Mouse (Mus musculus): Measurements from ENCODE around the gene Zzz3. TPM values are rescaled to one million over a fixed set of nuclear protein-coding genes. Genes with fewer than 3 reads are reported as not detected.
A peak's percentile ranks its signal among the peaks of the same experiment; 100 is the strongest.

Zzz3 gene
- polyA plus RNA-seq, 2 experiments: 7.8 to 17.0 TPM

- ATAC-seq (ENCODE audit: insufficient read depth) (no peak), DNase-seq (ENCODE audit: low read depth in 3 of 3, low spot score in 3 of 3) (no peak)
- H3K36me3 ChIP-seq (replicated peaks; ENCODE audit: control insufficient read depth, insufficient read depth, low read depth): peaks cover 29% of the 10 kb centered on the region
- TF ChIP-seq EP300 (IDR thresholded peaks at IDR 0.05; ENCODE audit: low read depth) (no peak), CTCF (IDR thresholded peaks at IDR 0.05; ENCODE audit: low read depth) (no peak)
- no peak overlapping the region for H3K4me2 ChIP-seq (ENCODE audit: low read depth)
- H3K9ac ChIP-seq (replicated peaks): no peak overlapping the region
- no peaks in the 10 kb centered on the region for H3K4me1 ChIP-seq (replicated peaks; ENCODE audit: control insufficient read depth in 2 of 2, insufficient read depth in 2 of 2, low read length in 1 of 2)
- H3K27me3 ChIP-seq (ENCODE audit: control insufficient read depth, insufficient read depth, low read length): no peaks in the 10 kb centered on the region
- no peaks in the 10 kb centered on the region for H3K9me3 ChIP-seq (ENCODE audit: control insufficient read depth, low read length)
- H3K27ac ChIP-seq: no peak overlapping the region
- 77% methylated on average over 11 of the region's 11 CpGs for WGBS (ENCODE audit: insufficient replicate concordance)
- no peak overlapping the region for H3K4me3 ChIP-seq (ENCODE audit: insufficient read depth in 1 of 2, low read depth in 2 of 2, low read length in 2 of 2)
These were observed 11.2 kb upstream of the Zzz3 start for GRCm38 (mm10) chr3:152384106-152384505.

- H3K36me3 ChIP-seq (replicated peaks; ENCODE audit: control insufficient read depth, insufficient read depth, low read depth): peaks cover 6% of the 10 kb centered on the region
- peaks cover 15 to 24% of the 10 kb centered on the region in 2 experiments; a peak in 3 of 4 replicates for H3K4me1 ChIP-seq (replicated peaks; ENCODE audit: control insufficient read depth in 2 of 2, insufficient read depth in 2 of 2, low read length in 1 of 2)
- DNase-seq (ENCODE audit: low read depth in 3 of 3, low spot score in 3 of 3) (peak; percentile 92 to 94 (median 94)), ATAC-seq (ENCODE audit: insufficient read depth) (peak; percentile 82)
- no peaks in the 10 kb centered on the region for H3K9me3 ChIP-seq (ENCODE audit: control insufficient read depth, low read length)
- peak overlapping the region; percentile 91 for H3K9ac ChIP-seq (replicated peaks)
- TF ChIP-seq CTCF (IDR thresholded peaks at IDR 0.05; ENCODE audit: low read depth): no peak
- peak; percentile 79 for TF ChIP-seq EP300 (IDR thresholded peaks at IDR 0.05; ENCODE audit: low read depth)
- H3K27me3 ChIP-seq (ENCODE audit: control insufficient read depth, insufficient read depth, low read length): no peaks in the 10 kb centered on the region
- H3K27ac ChIP-seq: peak overlapping the region; percentile 92
- peak overlapping the region; percentile 79 to 81 for H3K4me3 ChIP-seq (ENCODE audit: insufficient read depth in 1 of 2, low read depth in 2 of 2, low read length in 2 of 2)
- WGBS (ENCODE audit: insufficient replicate concordance): under 1% methylated on average over 83 of the region's 102 CpGs
- peak overlapping the region; percentile 87 for H3K4me2 ChIP-seq (ENCODE audit: low read depth)
These were observed 1.2 kb downstream of the Zzz3 start for GRCm38 (mm10) chr3:152396278-152396987.

- no peaks in the 10 kb centered on the region for H3K27me3 ChIP-seq (ENCODE audit: control insufficient read depth, insufficient read depth, low read length)
- H3K9me3 ChIP-seq (ENCODE audit: control insufficient read depth, low read length): no peaks in the 10 kb centered on the region
- peak overlapping the region; percentile 92 for H3K27ac ChIP-seq
- H3K4me3 ChIP-seq (ENCODE audit: insufficient read depth in 1 of 2, low read depth in 2 of 2, low read length in 2 of 2): peak overlapping the region; percentile 79 to 81
- peak overlapping the region; percentile 87 for H3K4me2 ChIP-seq (ENCODE audit: low read depth)
- ATAC-seq (ENCODE audit: insufficient read depth) (no peak), DNase-seq (ENCODE audit: low read depth in 3 of 3, low spot score in 3 of 3) (peak in 2 of 3 experiments; percentile 14 to 41)
- peaks cover 6% of the 10 kb centered on the region for H3K36me3 ChIP-seq (replicated peaks; ENCODE audit: control insufficient read depth, insufficient read depth, low read depth)
- peaks cover 18 to 29% of the 10 kb centered on the region in 2 experiments for H3K4me1 ChIP-seq (replicated peaks; ENCODE audit: control insufficient read depth in 2 of 2, insufficient read depth in 2 of 2, low read length in 1 of 2)
- WGBS (ENCODE audit: insufficient replicate concordance): under 1% methylated on average over 10 of the region's 10 CpGs
- TF ChIP-seq CTCF (IDR thresholded peaks at IDR 0.05; ENCODE audit: low read depth): no peak
- peak overlapping the region; percentile 91 for H3K9ac ChIP-seq (replicated peaks)
These were observed 1.7 kb downstream of the Zzz3 start for GRCm38 (mm10) chr3:152396988-152397314.

GRCm38 (mm10) chr3:152397335-152397940 lies 2.2 kb downstream of the Zzz3 start:
- peaks cover 6% of the 10 kb centered on the region for H3K36me3 ChIP-seq (replicated peaks; ENCODE audit: control insufficient read depth, insufficient read depth, low read depth)
- H3K9ac ChIP-seq (replicated peaks): peak overlapping the region; percentile 91
- peak overlapping the region; percentile 79 to 81 for H3K4me3 ChIP-seq (ENCODE audit: insufficient read depth in 1 of 2, low read depth in 2 of 2, low read length in 2 of 2)
- WGBS (ENCODE audit: insufficient replicate concordance): 19% methylated on average over 9 of the region's 9 CpGs
- no peaks in the 10 kb centered on the region for H3K27me3 ChIP-seq (ENCODE audit: control insufficient read depth, insufficient read depth, low read length)
- H3K9me3 ChIP-seq (ENCODE audit: control insufficient read depth, low read length): no peaks in the 10 kb centered on the region
- peak overlapping the region; percentile 87 for H3K4me2 ChIP-seq (ENCODE audit: low read depth)
- peak overlapping the region; percentile 92 for H3K27ac ChIP-seq
- ATAC-seq (ENCODE audit: insufficient read depth) (peak; percentile 3; the same call in 1 of the 2 replicates), DNase-seq (ENCODE audit: low read depth in 3 of 3, low spot score in 3 of 3) (peak; percentile 47 to 63 (median 48))
- peaks cover 22 to 32% of the 10 kb centered on the region in 2 experiments for H3K4me1 ChIP-seq (replicated peaks; ENCODE audit: control insufficient read depth in 2 of 2, insufficient read depth in 2 of 2, low read length in 1 of 2)
- TF ChIP-seq CTCF (IDR thresholded peaks at IDR 0.05; ENCODE audit: low read depth) (no peak), EP300 (IDR thresholded peaks at IDR 0.05; ENCODE audit: low read depth) (peak; percentile 66)

- Histone ChIP-seq H3K27me3 (ENCODE audit: control insufficient read depth, insufficient read depth, low read length) (no peaks in the 10 kb centered on the region), H3K4me1 (replicated peaks; ENCODE audit: control insufficient read depth in 2 of 2, insufficient read depth in 2 of 2, low read length in 1 of 2) (peaks cover 32 to 42% of the 10 kb centered on the region in 2 experiments), H3K4me2 (ENCODE audit: low read depth) (no peak overlapping the region), H3K9me3 (ENCODE audit: control insufficient read depth, low read length) (no peaks in the 10 kb centered on the region), H3K4me3 (ENCODE audit: insufficient read depth in 1 of 2, low read depth in 2 of 2, low read length in 2 of 2) (no peak overlapping the region), H3K27ac (no peak overlapping the region), H3K36me3 (replicated peaks; ENCODE audit: control insufficient read depth, insufficient read depth, low read depth) (no peaks in the 10 kb centered on the region), H3K9ac (replicated peaks) (no peak overlapping the region)
- ATAC-seq (ENCODE audit: insufficient read depth): no peak
- TF ChIP-seq CTCF (IDR thresholded peaks at IDR 0.05; ENCODE audit: low read depth): no peak
- no peak for TF ChIP-seq EP300 (IDR thresholded peaks at IDR 0.05; ENCODE audit: low read depth)
- DNase-seq (ENCODE audit: low read depth in 3 of 3, low spot score in 3 of 3): no peak
- WGBS (ENCODE audit: insufficient replicate concordance): 81% methylated on average over 5 of the region's 5 CpGs
These were observed 5.2 kb downstream of the Zzz3 start for GRCm38 (mm10) chr3:152400441-152400840.
